Mouse (Mus musculus) granulocyte monocyte progenitor cell, adult 5-6 weeks (primary cell): ENCODE results near the gene Spsb2. TPM values are rescaled to one million over a fixed set of nuclear protein-coding genes. Genes with fewer than 3 reads are reported as not detected.
"Not testable (repeated sequence)": the region's sequence is repeated elsewhere in the genome, so short reads cannot be mapped to it uniquely, and the experiment has no call there.

ENCODE experiments used
- ATAC-seq: replicated peaks from 2 replicates; pipeline ENCODE4 v1.8.0; 2016; ENCODE audit warnings: mild to moderate bottlenecking, moderate TSS enrichment, inconsistent platforms; ENCODE audit not compliant: poor library complexity, severe bottlenecking
- total RNA-seq, 2 experiments: library from RNA; stranded (forward) in 1 of 2; stranded (reverse) in 1 of 2; fragments of 200-712, 200-1000 nt in 1 of 2; fragments of >200 nt in 1 of 2; fragmentation: Nextera tagmentation in 1 of 2; gene quantifications; 2 replicates each; pipeline ENCODE4 v1.2.3; 2014 to 2017

Gene Spsb2
- total RNA-seq, 2 experiments from 2014 or later: 5.2 to 10.5 TPM

DNA sequence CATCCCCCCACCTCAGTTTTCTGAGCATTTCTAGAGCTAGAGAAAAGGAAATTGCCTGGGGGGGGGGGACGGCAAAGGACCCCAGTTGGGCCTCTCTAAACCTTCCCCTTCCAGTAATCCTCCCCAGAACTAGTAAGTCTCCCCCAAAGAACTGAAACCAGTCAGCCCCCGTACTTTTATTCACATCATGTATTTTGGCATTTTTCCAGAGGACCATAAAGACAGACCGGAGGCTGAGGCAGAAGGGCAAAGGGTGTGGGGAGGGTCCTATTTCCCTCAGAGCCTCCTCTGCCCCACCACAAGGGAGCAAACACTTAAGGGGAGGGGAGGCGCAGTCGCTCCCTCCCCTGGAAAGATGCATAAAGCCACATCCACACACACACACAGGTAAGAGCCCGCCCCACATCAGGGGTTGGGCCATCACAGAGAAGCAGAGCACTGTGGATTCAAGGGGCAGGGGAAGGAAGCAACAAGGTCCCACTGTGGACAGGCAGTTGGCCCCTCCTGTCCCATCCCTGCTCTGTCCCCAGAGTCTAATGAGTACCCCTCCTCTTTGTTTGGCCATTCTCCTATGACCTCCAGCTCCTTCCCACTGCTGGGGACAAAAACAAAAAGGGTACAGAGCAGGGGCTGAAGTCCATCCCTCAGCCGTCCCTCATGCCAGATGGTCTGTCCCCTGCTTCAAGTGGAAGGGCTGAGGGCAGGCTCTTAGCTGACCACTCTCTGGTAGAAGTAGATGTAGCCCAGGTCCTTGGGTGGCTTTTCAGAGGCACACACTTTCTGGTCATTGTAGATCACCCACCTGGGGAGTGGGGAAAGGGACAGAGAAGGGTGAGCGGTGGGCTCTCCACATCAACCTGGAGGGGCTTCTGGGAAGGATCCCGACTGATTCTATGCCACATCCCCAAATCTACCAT, 6.7 kb downstream of the Spsb2 start:
- no peak for ATAC-seq

DNA sequence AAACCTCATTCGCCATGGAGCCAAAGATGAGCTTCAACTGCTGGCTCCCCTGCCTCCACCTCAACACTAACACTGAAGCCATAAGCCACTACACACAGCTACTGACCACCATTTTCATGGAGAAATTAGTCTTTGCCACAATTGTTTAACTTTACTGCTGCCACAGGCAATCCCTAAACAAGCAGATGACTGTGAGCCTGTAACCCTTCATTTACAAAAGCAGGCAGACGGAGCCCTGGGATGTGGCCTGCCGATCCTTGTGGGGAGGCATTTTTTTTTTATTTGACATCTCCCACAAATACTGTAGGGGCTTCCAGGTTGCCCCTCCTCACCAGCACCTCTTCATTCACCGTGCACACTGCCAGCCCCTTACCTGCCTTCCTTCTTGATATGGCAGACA, 8.2 kb downstream of the Spsb2 start:
- ATAC-seq: no peak

DNA sequence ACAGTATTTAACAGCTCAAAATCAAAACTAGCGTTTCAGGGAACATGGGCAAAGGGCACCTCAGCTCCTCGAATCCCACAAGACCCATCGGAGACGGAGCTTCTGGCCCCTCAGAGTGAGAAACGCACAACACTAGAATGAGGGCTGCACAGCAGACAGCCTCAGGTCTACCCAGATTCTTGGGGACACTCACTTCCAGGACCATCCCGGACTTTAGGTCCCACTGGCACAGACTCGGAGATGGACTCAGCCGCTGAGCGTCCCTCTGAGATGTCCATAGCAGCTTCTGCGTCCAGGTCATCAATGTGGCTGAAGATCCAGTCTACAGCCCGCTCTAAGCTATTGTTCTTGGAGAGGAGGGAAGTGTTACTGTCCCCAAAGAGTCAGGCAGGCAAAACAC, 8.7 kb downstream of the Spsb2 start:
- no peak for ATAC-seq

- ATAC-seq: no peak
Observed at GRCm38 (mm10) chr6:124817563-124817962, 9.1 kb downstream of the Spsb2 start.

GRCm38 (mm10) chr6:124817971-124818370, 9.5 kb downstream of the Spsb2 start:
- ATAC-seq: peak; percentile 82

- no peak for ATAC-seq
Observed at GRCm38 (mm10) chr6:124820891-124821290, 12.4 kb downstream of the Spsb2 start.

DNA sequence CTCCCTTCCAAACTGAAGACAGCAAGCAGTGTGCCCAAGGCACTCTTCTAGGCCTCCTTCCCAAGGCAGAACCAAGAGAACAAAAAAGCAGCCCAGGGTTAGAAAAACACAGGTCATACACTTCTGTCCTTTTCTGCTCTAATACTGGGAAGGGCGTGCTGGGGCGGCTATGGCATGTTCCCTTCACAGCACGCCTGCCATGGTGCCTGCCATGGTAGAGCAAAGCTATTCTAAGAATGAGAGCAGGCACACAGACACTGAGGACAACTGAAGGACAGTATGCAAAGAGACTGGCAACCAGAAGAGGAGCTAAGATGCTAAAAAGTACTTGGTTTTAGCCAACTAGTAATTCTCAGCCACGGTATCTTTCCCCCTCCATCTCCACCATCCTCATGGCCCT, 13.6 kb downstream of the Spsb2 start:
- no peak for ATAC-seq

- ATAC-seq: peak; percentile 43
Observed at GRCm38 (mm10) chr6:124828101-124828592, 19.7 kb downstream of the Spsb2 start.

GRCm38 (mm10) chr6:124828868-124829798, 20.7 kb downstream of the Spsb2 start, which contains the start of the genes Usp5 and Cdca3:
Usp5 (minus strand) TSS chr6:124829484.
Cdca3 (plus strand) TSS chr6:124829547.
- ATAC-seq: peak; percentile 71

DNA sequence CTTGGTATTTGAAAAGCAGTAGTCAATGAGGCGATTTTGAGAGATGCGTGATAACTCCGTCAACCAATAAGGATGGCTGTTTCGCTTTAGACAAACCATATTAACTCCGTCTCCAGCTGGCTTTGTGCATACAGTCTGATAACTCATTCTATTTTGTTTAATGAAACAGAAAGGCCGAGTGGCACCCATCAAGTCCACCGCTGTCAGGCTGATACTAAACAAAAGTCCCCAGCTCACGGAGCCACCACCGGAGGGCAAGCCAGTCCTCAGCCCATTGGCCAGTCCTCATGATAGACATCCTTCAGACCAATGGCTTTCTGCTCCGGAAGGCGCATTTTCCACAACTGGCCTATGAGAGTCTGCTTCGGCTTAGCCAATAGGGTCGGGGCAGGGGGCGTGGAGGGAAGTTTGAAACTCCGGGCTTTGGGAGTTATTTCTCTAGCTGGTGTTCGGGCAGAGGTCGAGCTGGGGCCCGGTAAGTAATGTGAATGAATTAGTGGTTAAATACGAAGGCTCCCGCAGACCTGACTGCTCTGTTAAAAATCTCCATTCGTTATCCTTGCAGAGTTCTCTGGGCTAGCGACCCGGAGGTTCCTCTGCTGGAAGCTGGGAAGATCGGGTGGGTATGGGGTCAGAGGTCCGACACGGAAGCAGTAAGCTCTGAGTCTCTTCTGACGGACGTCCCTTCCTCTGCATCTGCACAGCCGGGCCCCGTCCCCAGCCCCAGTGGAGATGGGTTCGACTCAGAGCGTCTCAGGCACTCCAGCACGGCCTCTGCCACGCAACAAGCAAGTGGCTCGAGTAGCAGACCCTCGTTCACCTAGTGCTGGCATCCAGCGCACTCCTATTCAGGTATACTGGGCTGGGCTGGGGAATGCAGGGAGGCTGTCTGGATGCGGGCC, 21.6 kb downstream of the Spsb2 start:
- peak; percentile 60 for ATAC-seq

DNA sequence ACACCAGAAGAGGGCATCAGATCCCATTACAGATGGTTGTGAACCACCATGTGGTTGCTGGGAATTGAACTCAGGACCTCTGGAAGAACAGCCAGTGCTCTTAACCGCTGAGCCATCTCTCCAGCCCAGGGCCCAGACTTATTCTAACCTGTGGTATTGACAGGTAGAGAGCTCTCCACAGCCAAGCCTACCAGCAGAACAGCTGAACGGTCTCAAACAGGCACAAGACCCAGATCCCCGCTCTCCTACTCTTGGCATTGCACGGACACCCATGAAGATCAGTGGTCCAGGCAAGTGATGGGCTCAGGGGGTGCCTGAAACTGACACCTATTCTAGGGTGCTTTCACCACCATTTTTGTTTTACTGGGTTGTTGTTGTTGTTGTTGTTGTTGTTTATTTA, 22.7 kb downstream of the Spsb2 start:
- not testable (repeated sequence) for ATAC-seq

DNA sequence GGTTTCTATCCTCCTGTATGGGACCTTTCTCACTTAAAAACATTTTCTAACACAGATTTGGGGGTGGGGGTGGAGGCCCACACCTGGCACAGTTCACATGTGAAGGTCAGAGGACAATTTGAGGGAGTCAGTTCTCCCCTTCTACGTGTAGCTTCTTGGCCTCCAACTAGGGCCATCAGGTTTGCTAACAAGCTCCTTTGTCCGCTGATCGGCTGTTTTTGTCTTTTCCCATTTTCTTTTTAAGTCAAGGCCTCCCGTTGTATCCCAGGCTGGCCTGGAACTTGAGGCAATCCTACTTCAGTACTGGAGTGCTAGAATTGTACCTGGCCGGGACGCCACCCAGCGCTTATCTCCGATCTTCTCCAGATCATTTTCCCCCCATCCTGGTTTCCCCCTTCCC, 23.2 kb downstream of the Spsb2 start:
- ATAC-seq: no peak

GRCm38 (mm10) chr6:124834512-124835081, 26.1 kb downstream of the Spsb2 start:
- ATAC-seq: peak; percentile 21

- no peak for ATAC-seq
Observed at GRCm38 (mm10) chr6:124835531-124835930, 27.1 kb downstream of the Spsb2 start.

GRCm38 (mm10) chr6:124836411-124836810, 27.9 kb downstream of the Spsb2 start:
- ATAC-seq: no peak

- ATAC-seq: no peak
Observed at GRCm38 (mm10) chr6:124839805-124840204, 31.3 kb downstream of the Spsb2 start.

GRCm38 (mm10) chr6:124840241-124841167, 32.0 kb downstream of the Spsb2 start, which contains the start of gene Gnb3:
Gnb3 (minus strand) TSS chr6:124840275.
- peak; percentile 74 for ATAC-seq

- ATAC-seq: peak; percentile 96
Observed at GRCm38 (mm10) chr6:124847305-124847704, 38.8 kb downstream of the Spsb2 start.
